Mouse (Mus musculus) bone marrow, adult 2 months (tissue): ENCODE data around the gene Gm43517.

Source experiments
- CTCF ChIP-seq: fragments of 200-500 bp; IDR thresholded peaks from 2 replicates; pipeline ENCODE4 v1.5.1; 2011; ENCODE audit warnings: low read length, control low read depth; ENCODE audit not compliant: control insufficient read depth, insufficient read depth
- POLR2A ChIP-seq: fragments of 200-500 bp; IDR thresholded peaks from 2 replicates; pipeline ENCODE4 v1.6.1; 2011; ENCODE audit warnings: low read depth, mild to moderate bottlenecking, control low read depth, low read length, borderline replicate concordance; ENCODE audit not compliant: control insufficient read depth

GRCm38 (mm10) chr12:49372170-49372569 is 12.8 kb upstream of the Gm43517 start:
- no peak for TF ChIP-seq POLR2A
- no peak for TF ChIP-seq CTCF
